Mouse (Mus musculus) gonadal fat pad, adult 2 months (tissue): ENCODE data around the gene Ap1m2. TPM values are rescaled to one million over a fixed set of nuclear protein-coding genes. Genes with fewer than 3 reads are reported as not detected.

Experiments
- DNase-seq: peaks from one replicate; pipeline ENCODE4 v3.0.0-alpha.2; 2012; ENCODE audit warnings: low read depth
- polyA plus RNA-seq: library from polyadenylated mRNA; depleted of rRNA; stranded (reverse); fragments of >200 nt; gene quantifications from 2 replicates; pipeline ENCODE4 v1.2.3, GENCODE M21; 2012; rRNA removed

Gene Ap1m2
- 92.6 and 101 TPM in 2 replicates for polyA plus RNA-seq

GRCm38 (mm10) chr9:21312134-21312533 is at the start of gene Ap1m2:
Gene Ap1m2 (minus strand): TSS chr9:21312337.
- no peak for DNase-seq

- DNase-seq = no peak
Measured at GRCm38 (mm10) chr9:21356981-21357718, 45.0 kb upstream of the Ap1m2 start.

- DNase-seq = no peak
Measured at GRCm38 (mm10) chr9:21354796-21355195, 42.7 kb upstream of the Ap1m2 start.

- no peak for DNase-seq
Measured at GRCm38 (mm10) chr9:21353373-21353686, 41.2 kb upstream of the Ap1m2 start.

GRCm38 (mm10) chr9:21352463-21353372 is 40.6 kb upstream of the Ap1m2 start:
- no peak for DNase-seq

GRCm38 (mm10) chr9:21351702-21352377 is 39.7 kb upstream of the Ap1m2 start:
- no peak for DNase-seq

- DNase-seq = no peak
Measured at GRCm38 (mm10) chr9:21351178-21351577, 39.0 kb upstream of the Ap1m2 start.

- DNase-seq = no peak
Measured at GRCm38 (mm10) chr9:21348152-21348551, 36.0 kb upstream of the Ap1m2 start.

- no peak for DNase-seq
Measured at GRCm38 (mm10) chr9:21346627-21347365, 34.7 kb upstream of the Ap1m2 start.

GRCm38 (mm10) chr9:21340411-21340810 is 28.3 kb upstream of the Ap1m2 start:
- DNase-seq = no peak

GRCm38 (mm10) chr9:21337652-21338051 is 25.5 kb upstream of the Ap1m2 start:
- no peak for DNase-seq

GRCm38 (mm10) chr9:21336491-21336890 is 24.4 kb upstream of the Ap1m2 start:
- DNase-seq = no peak

GRCm38 (mm10) chr9:21335391-21335790 is 23.3 kb upstream of the Ap1m2 start:
- no peak for DNase-seq

- DNase-seq = no peak
Measured at GRCm38 (mm10) chr9:21334747-21335146, 22.6 kb upstream of the Ap1m2 start.

- DNase-seq = no peak
Measured at GRCm38 (mm10) chr9:21333523-21333922, 21.4 kb upstream of the Ap1m2 start.

GRCm38 (mm10) chr9:21332161-21333061 is 20.3 kb upstream of the Ap1m2 start:
- DNase-seq = no peak

- no peak for DNase-seq
Measured at GRCm38 (mm10) chr9:21331365-21332140, 19.4 kb upstream of the Ap1m2 start.

- no peak for DNase-seq
Measured at GRCm38 (mm10) chr9:21329699-21330289, 17.7 kb upstream of the Ap1m2 start.

- DNase-seq = no peak
Measured at GRCm38 (mm10) chr9:21329041-21329440, 16.9 kb upstream of the Ap1m2 start.
